Mouse (Mus musculus): ENCODE results near the gene Gm4187. TPM values are rescaled to one million over a fixed set of nuclear protein-coding genes. Genes with fewer than 3 reads are reported as not detected.
"Not testable (repeated sequence)": the region's sequence is repeated elsewhere in the genome, so short reads cannot be mapped to it uniquely, and the experiment has no call there.

Gene Gm4187
- not detected in 2 replicates for polyA plus RNA-seq (2015; fragmentation: Nextera tagmentation; extraction: Ambion mirVana)

DNA sequence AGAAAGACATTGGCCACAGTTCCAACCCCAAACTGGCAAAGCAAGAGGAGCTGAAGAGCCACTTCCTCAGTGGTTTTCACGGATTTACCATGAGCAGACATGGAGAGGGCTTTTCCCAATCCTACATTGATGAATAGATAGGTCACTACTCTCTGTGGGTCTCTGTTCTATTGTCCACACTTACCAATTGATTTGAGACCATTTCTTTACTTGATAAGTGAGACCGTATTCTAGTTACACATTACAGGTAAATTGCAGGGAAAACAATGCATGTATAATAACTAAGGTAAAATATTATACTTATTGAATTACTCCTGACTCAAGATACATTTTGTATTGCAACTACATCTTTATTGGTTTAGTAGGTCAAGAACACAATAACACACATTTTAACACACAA, at the start of gene Gm4187:
Gene Gm4187 (minus strand): TSS at position 101 of the 400 bp plus-strand sequence.
- ATAC-seq (replicated peaks; ENCODE audit: low FRiP score, low read depth): not testable (repeated sequence)

GRCm38 (mm10) chr7:22370939-22371338, 41.4 kb upstream of the Gm4187 start, which contains the start of gene Gm8660:
Gm8660 (minus strand) TSS chr7:22371039.
- H3K27ac ChIP-seq; H3K4me1 ChIP-seq (replicated peaks; ENCODE audit: insufficient read depth, low read length); DNase-seq (ENCODE audit: low spot score); H3K27me3 ChIP-seq (ENCODE audit: insufficient read depth, low read length); H3K36me3 ChIP-seq (ENCODE audit: insufficient read depth, low read length); ATAC-seq (replicated peaks; ENCODE audit: low FRiP score, low read depth); H3K4me2 ChIP-seq (ENCODE audit: low read length); H3K4me3 ChIP-seq (replicated peaks; ENCODE audit: low read depth, low read length); H3K9me3 ChIP-seq (replicated peaks; ENCODE audit: low read length); H3K9ac ChIP-seq (ENCODE audit: low read depth, low read length): not testable (repeated sequence)
- WGBS: no CpG with 5 or more reads among the region's 1 CpGs

More for the DNA sequence above, at the start of gene Gm4187:
- not testable (repeated sequence) for DNase-seq (ENCODE audit: low spot score); H3K4me3 ChIP-seq (replicated peaks; ENCODE audit: low read depth, low read length); H3K27ac ChIP-seq; H3K9ac ChIP-seq (ENCODE audit: low read depth, low read length); H3K4me2 ChIP-seq (ENCODE audit: low read length); H3K9me3 ChIP-seq (replicated peaks; ENCODE audit: low read length); H3K4me1 ChIP-seq (replicated peaks; ENCODE audit: insufficient read depth, low read length); H3K36me3 ChIP-seq (ENCODE audit: insufficient read depth, low read length); H3K27me3 ChIP-seq (ENCODE audit: insufficient read depth, low read length)
- WGBS: no CpG with 5 or more reads among the region's 2 CpGs

Other genes starting within 250 kb of the Gm4187 start
- gene Gm16451, start 211.5 kb downstream of the Gm4187 start, polyA plus RNA-seq (2015; fragmentation: Nextera tagmentation; extraction: Ambion mirVana): not detected in 2 replicates
- gene Gm10666, start 195.0 kb downstream of the Gm4187 start, polyA plus RNA-seq (2015; fragmentation: Nextera tagmentation; extraction: Ambion mirVana): not detected in 2 replicates
- gene Vmn1r142, start 165.7 kb downstream of the Gm4187 start, polyA plus RNA-seq (2015; fragmentation: Nextera tagmentation; extraction: Ambion mirVana): not detected in 2 replicates
- not detected in 2 replicates for gene Vmn1r143, start 140.3 kb downstream of the Gm4187 start, polyA plus RNA-seq (2015; fragmentation: Nextera tagmentation; extraction: Ambion mirVana)
- gene Gm8653, start 128.5 kb downstream of the Gm4187 start, polyA plus RNA-seq (2015; fragmentation: Nextera tagmentation; extraction: Ambion mirVana): not detected in 2 replicates
- not detected in 2 replicates for gene Gm8453, start 100.2 kb downstream of the Gm4187 start, polyA plus RNA-seq (2015; fragmentation: Nextera tagmentation; extraction: Ambion mirVana)
- gene Gm8660, start 41.3 kb upstream of the Gm4187 start, polyA plus RNA-seq (2015; fragmentation: Nextera tagmentation; extraction: Ambion mirVana): not detected in 2 replicates
- not detected in 2 replicates for gene Vmn1r148, start 83.9 kb upstream of the Gm4187 start, polyA plus RNA-seq (2015; fragmentation: Nextera tagmentation; extraction: Ambion mirVana)
- gene Vmn1r149, start 108.5 kb upstream of the Gm4187 start, polyA plus RNA-seq (2015; fragmentation: Nextera tagmentation; extraction: Ambion mirVana): not detected in 2 replicates
- not detected in 2 replicates for gene Gm10665, start 134.4 kb upstream of the Gm4187 start, polyA plus RNA-seq (2015; fragmentation: Nextera tagmentation; extraction: Ambion mirVana)
- not detected in 2 replicates for gene Vmn1r151, start 170.0 kb upstream of the Gm4187 start, polyA plus RNA-seq (2015; fragmentation: Nextera tagmentation; extraction: Ambion mirVana)
- not detected in 2 replicates for gene Vmn1r152, start 193.2 kb upstream of the Gm4187 start, polyA plus RNA-seq (2015; fragmentation: Nextera tagmentation; extraction: Ambion mirVana)
- not detected in 2 replicates for gene Gm8677, start 205.2 kb upstream of the Gm4187 start, polyA plus RNA-seq (2015; fragmentation: Nextera tagmentation; extraction: Ambion mirVana)
- gene Gm4201, start 235.6 kb upstream of the Gm4187 start, polyA plus RNA-seq (2015; fragmentation: Nextera tagmentation; extraction: Ambion mirVana): not detected in 2 replicates